Mouse (Mus musculus) limb, embryonic 10.5 days (tissue): ENCODE data around the gene Nfyb. TPM values are rescaled to one million over a fixed set of nuclear protein-coding genes. Genes with fewer than 3 reads are reported as not detected.

Experiments used
- polyA plus RNA-seq: library from polyadenylated mRNA; unstranded; fragments of >200 nt; fragmentation: Nextera tagmentation; extraction: Ambion mirVana; gene quantifications from 2 replicates; pipeline ENCODE4 v1.2.1, GENCODE M21; 2016

Nfyb gene
- polyA plus RNA-seq, 1 experiment from 2014 or later, result 64.1 TPM

Other genes with a start within 250 kb of the Nfyb start
- 42.3 and 45.2 TPM in 2 replicates for gene 1190007I07Rik, start 140.9 kb downstream of the Nfyb start, polyA plus RNA-seq
- gene Tdg, start 134.3 kb downstream of the Nfyb start, polyA plus RNA-seq, result 240 and 264 TPM in 2 replicates
- 2.9 and 4.4 TPM in 2 replicates for gene Glt8d2, start 73.5 kb downstream of the Nfyb start, polyA plus RNA-seq
- 18.1 and 27.4 TPM in 2 replicates for gene Hcfc2, start 68.0 kb downstream of the Nfyb start, polyA plus RNA-seq
- 168 and 183 TPM in 2 replicates for gene Txnrd1, start 69.8 kb upstream of the Nfyb start, polyA plus RNA-seq
- gene Eid3, start 102.5 kb upstream of the Nfyb start, polyA plus RNA-seq, result 0.56 and 0.63 TPM in 2 replicates
- 1.2 and 1.5 TPM in 2 replicates for gene Chst11, start 221.4 kb upstream of the Nfyb start, polyA plus RNA-seq